Mouse (Mus musculus): ENCODE data around the gene Crtam. TPM values are rescaled to one million over a fixed set of nuclear protein-coding genes. Genes with fewer than 3 reads are reported as not detected.

Crtam gene
- polyA plus RNA-seq, 1 experiment from 2014 or later = 0.13 TPM

- H3K9me3 ChIP-seq = no peaks in the 10 kb centered on the region
- 70% methylated on average over 7 of the region's 7 CpGs for WGBS
- H3K27ac ChIP-seq = no peak overlapping the region
- H3K36me3 ChIP-seq = no peaks in the 10 kb centered on the region
- no peaks in the 10 kb centered on the region for H3K4me1 ChIP-seq (replicated peaks)
- no peak overlapping the region for H3K4me3 ChIP-seq
- no peaks in the 10 kb centered on the region for H3K27me3 ChIP-seq (ENCODE audit: insufficient read depth, poor library complexity, severe bottlenecking)
- no peak for DNase-seq (ENCODE audit: low spot score)
These were observed 67.0 kb downstream of the Crtam start for GRCm38 (mm10) chr9:40937425-40937824.

DNA sequence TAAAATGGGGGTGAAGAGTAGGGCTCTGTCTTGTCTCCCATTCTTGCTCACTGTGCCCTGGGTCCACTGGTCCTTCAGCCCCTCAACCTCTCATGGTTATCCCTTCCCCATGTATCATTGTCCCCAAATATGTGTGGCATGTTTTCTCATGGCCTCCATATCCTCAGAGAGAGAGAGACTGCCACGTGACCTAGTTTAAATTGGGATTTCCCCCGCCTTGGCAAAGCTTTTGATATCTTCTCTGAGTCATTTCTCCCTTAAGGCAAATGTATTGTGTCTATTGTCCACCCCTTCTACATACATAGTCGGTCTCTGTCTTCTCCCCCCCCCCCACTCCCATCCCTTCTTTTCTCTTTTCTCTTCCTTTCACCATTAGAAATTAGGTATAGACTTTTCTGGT, 71.1 kb downstream of the Crtam start:
- no peaks in the 10 kb centered on the region for H3K9me3 ChIP-seq
- H3K36me3 ChIP-seq = no peaks in the 10 kb centered on the region
- H3K27ac ChIP-seq = no peak overlapping the region
- no peak for DNase-seq (ENCODE audit: low spot score)
- no peak overlapping the region for H3K4me3 ChIP-seq
- H3K4me1 ChIP-seq (replicated peaks) = no peaks in the 10 kb centered on the region
- no peaks in the 10 kb centered on the region for H3K27me3 ChIP-seq (ENCODE audit: insufficient read depth, poor library complexity, severe bottlenecking)
- 77% methylated on average over 3 of the region's 3 CpGs for WGBS

GRCm38 (mm10) chr9:40927351-40927980, 77.0 kb downstream of the Crtam start:
- Histone ChIP-seq H3K36me3 (no peaks in the 10 kb centered on the region), H3K27ac (no peak overlapping the region), H3K27me3 (ENCODE audit: insufficient read depth, poor library complexity, severe bottlenecking) (no peaks in the 10 kb centered on the region), H3K4me1 (replicated peaks) (no peaks in the 10 kb centered on the region), H3K4me3 (no peak overlapping the region), H3K9me3 (no peaks in the 10 kb centered on the region)
- WGBS = 86% methylated on average over 17 of the region's 17 CpGs
- DNase-seq (ENCODE audit: low spot score) = no peak

Other genes starting within 250 kb of the Crtam start
- gene Hspa8, start 203.6 kb downstream of the Crtam start, polyA plus RNA-seq (2016; fragmentation: Nextera tagmentation; extraction: Ambion mirVana) = 2,933 and 3,536 TPM in 2 replicates
- gene Bsx, start 130.5 kb downstream of the Crtam start, polyA plus RNA-seq (2016; fragmentation: Nextera tagmentation; extraction: Ambion mirVana) = 0.12 TPM in 1 of 2 replicates, not detected in the other
- gene Jhy, start 40.5 kb downstream of the Crtam start, polyA plus RNA-seq (2016; fragmentation: Nextera tagmentation; extraction: Ambion mirVana) = 1.6 and 1.8 TPM in 2 replicates
- gene Ubash3b, start 157.1 kb upstream of the Crtam start, polyA plus RNA-seq (2016; fragmentation: Nextera tagmentation; extraction: Ambion mirVana) = 7.3 and 8.5 TPM in 2 replicates

Data from hindbrain, embryonic 10.5 days (tissue).